ENCODE assay signal across 20 mouse cellular contexts in the genomic region with DNA sequence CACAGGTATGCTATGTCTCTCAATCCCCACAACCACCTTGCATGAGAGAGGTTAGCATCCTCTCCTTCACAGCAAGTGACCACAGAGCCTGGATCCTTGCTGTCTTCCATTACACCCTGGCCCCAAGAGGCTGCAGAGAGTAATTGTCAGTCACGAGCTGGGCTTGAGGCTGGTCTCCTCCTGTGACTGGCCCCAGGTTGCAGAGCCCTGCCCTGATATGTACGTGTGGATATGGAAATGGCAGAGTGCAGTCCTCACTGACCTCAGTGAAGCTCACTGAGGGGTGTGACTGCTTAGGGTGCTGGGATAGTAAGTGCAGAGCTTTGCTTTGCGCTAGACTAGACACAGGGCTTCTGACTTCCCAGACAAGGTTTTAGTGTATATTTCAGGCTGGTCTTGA. TPM values are rescaled to one million over a fixed set of nuclear protein-coding genes. Genes with fewer than 3 reads are reported as not detected.
DNase-seq lines count a peak whose midpoint lies in the region; ATAC-seq and TF ChIP-seq lines count a peak whose summit lies in the region.
"Had no signal": no experiment of that assay in that cellular context is flagged by ENCODE, and none has a peak within 500 bp of the region (broad histone marks: within the 10 kb centered on the region; RNA-seq: fewer than 3 reads in every experiment).

No protein-coding gene starts in this region.

- H3K4me3 ChIP-seq in forebrain, embryonic 10.5 days: no peak overlapping the region
- no peak overlapping the region for H3K4me3 ChIP-seq in forebrain, embryonic 13.5 days
- no peak overlapping the region for H3K4me3 ChIP-seq in midbrain, embryonic 10.5 days
- no peak overlapping the region for H3K4me3 ChIP-seq in midbrain, postnatal 0 days (ENCODE audit: low read depth, low read length)
- peak overlapping the region; percentile 41; the same call in 1 of the 2 replicates for H3K4me3 ChIP-seq in E14TG2a.4 (replicated peaks; ENCODE audit: low read length)
- H3K4me3 ChIP-seq in liver, embryonic 12.5 days: no peak overlapping the region
- H3K4me3 ChIP-seq: embryonic facial prominence, embryonic 10.5 days; forebrain, embryonic 15.5 days; heart, embryonic 15.5 days had no signal

- no peak for DNase-seq in forebrain, embryonic 10.5 days (ENCODE audit: extremely low spot score, low spot score)
- no peak for DNase-seq in midbrain, embryonic 10.5 days (ENCODE audit: low spot score)
- DNase-seq in midbrain, postnatal 0 days (ENCODE audit: low spot score): no peak
- DNase-seq in ZHBTc4 (ENCODE audit: low read depth, low spot score): peak; percentile 52
- no peak for DNase-seq in kidney, postnatal 4 days
- DNase-seq: adrenal gland, postnatal 14 days; B cell, adult 2 months; cerebellum, adult 2 months; cerebellum, postnatal 10 days; gastrocnemius, postnatal 36 days; heart, adult 11 months; heart, postnatal 14 days had no signal

- peaks cover 3% of the 10 kb centered on the region; the same call in 1 of the 2 replicates for H3K27me3 ChIP-seq in forebrain, embryonic 10.5 days (ENCODE audit: poor library complexity, severe bottlenecking)
- no peaks in the 10 kb centered on the region for H3K27me3 ChIP-seq in forebrain, embryonic 13.5 days
- peaks cover 30% of the 10 kb centered on the region for H3K27me3 ChIP-seq in midbrain, embryonic 10.5 days (ENCODE audit: low read depth, poor library complexity, severe bottlenecking)
- H3K27me3 ChIP-seq in midbrain, postnatal 0 days (ENCODE audit: insufficient read depth, low read length): no peaks in the 10 kb centered on the region
- no peaks in the 10 kb centered on the region for H3K27me3 ChIP-seq in E14TG2a.4 (ENCODE audit: insufficient read depth, low read length)
- H3K27me3 ChIP-seq in liver, embryonic 12.5 days (replicated peaks): no peaks in the 10 kb centered on the region
- H3K27me3 ChIP-seq: forebrain, embryonic 15.5 days; heart, embryonic 15.5 days had no signal

- no peaks in the 10 kb centered on the region for H3K9me3 ChIP-seq in forebrain, embryonic 10.5 days
- H3K9me3 ChIP-seq in forebrain, embryonic 13.5 days (replicated peaks): no peaks in the 10 kb centered on the region
- no peaks in the 10 kb centered on the region for H3K9me3 ChIP-seq in midbrain, embryonic 10.5 days (replicated peaks)
- no peaks in the 10 kb centered on the region for H3K9me3 ChIP-seq in midbrain, postnatal 0 days (ENCODE audit: low read length)
- no peaks in the 10 kb centered on the region for H3K9me3 ChIP-seq in E14TG2a.4 (ENCODE audit: low read length)
- no peaks in the 10 kb centered on the region for H3K9me3 ChIP-seq in liver, embryonic 12.5 days (replicated peaks)
- H3K9me3 ChIP-seq: embryonic facial prominence, embryonic 10.5 days; forebrain, embryonic 15.5 days; heart, embryonic 15.5 days had no signal

- WGBS in forebrain, embryonic 10.5 days: 38% methylated on average over 3 of the region's 3 CpGs
- 38% methylated on average over 3 of the region's 3 CpGs for WGBS in forebrain, embryonic 13.5 days
- 31% methylated on average over 3 of the region's 3 CpGs for WGBS in midbrain, embryonic 10.5 days
- WGBS in midbrain, postnatal 0 days: 41% methylated on average over 3 of the region's 3 CpGs
- 57% methylated on average over 3 of the region's 3 CpGs for WGBS in liver, embryonic 12.5 days (ENCODE audit: insufficient replicate concordance)

- H3K4me2 ChIP-seq in forebrain, embryonic 13.5 days: no peak overlapping the region
- no peak overlapping the region for H3K4me2 ChIP-seq in midbrain, postnatal 0 days (ENCODE audit: low read depth, low read length, poor library complexity, severe bottlenecking)
- H3K4me2 ChIP-seq in liver, embryonic 12.5 days: no peak overlapping the region
- H3K4me2 ChIP-seq: forebrain, embryonic 15.5 days; heart, embryonic 15.5 days; hindbrain, embryonic 14.5 days had no signal

- H3K27ac ChIP-seq in forebrain, embryonic 10.5 days: peak overlapping the region; percentile 48; the same call in 1 of the 2 replicates
- H3K27ac ChIP-seq in forebrain, embryonic 13.5 days: no peak overlapping the region
- H3K27ac ChIP-seq in midbrain, embryonic 10.5 days (replicated peaks): peak overlapping the region; percentile 61
- H3K27ac ChIP-seq in midbrain, postnatal 0 days (ENCODE audit: low read depth, low read length): no peak overlapping the region
- H3K27ac ChIP-seq in liver, embryonic 12.5 days: no peak overlapping the region
- H3K27ac ChIP-seq: embryonic facial prominence, embryonic 10.5 days; forebrain, embryonic 15.5 days; heart, embryonic 15.5 days; hindbrain, embryonic 14.5 days had no signal

- peaks cover 42% of the 10 kb centered on the region for H3K4me1 ChIP-seq in forebrain, embryonic 10.5 days
- H3K4me1 ChIP-seq in forebrain, embryonic 13.5 days: peaks cover 14% of the 10 kb centered on the region
- H3K4me1 ChIP-seq in midbrain, embryonic 10.5 days: peaks cover 45% of the 10 kb centered on the region
- peaks cover 3% of the 10 kb centered on the region; the same call in 1 of the 2 replicates for H3K4me1 ChIP-seq in midbrain, postnatal 0 days (ENCODE audit: insufficient read depth, low read length)
- peaks cover 57% of the 10 kb centered on the region for H3K4me1 ChIP-seq in E14TG2a.4 (replicated peaks; ENCODE audit: low read depth, low read length)
- H3K4me1 ChIP-seq in liver, embryonic 12.5 days: peaks cover 27% of the 10 kb centered on the region

- ATAC-seq in forebrain, embryonic 13.5 days: no peak
- ATAC-seq in midbrain, postnatal 0 days (ENCODE audit: low FRiP score): no peak
- no peak for ATAC-seq in liver, embryonic 12.5 days
- ATAC-seq: CD4-positive, CD25-positive, alpha-beta regulatory T cell, adult 4 months; forebrain, embryonic 15.5 days had no signal

- H3K9ac ChIP-seq in forebrain, embryonic 13.5 days: no peak overlapping the region
- H3K9ac ChIP-seq in midbrain, postnatal 0 days (replicated peaks; ENCODE audit: low read length, poor library complexity, severe bottlenecking): no peak overlapping the region
- no peak overlapping the region for H3K9ac ChIP-seq in liver, embryonic 12.5 days
- H3K9ac ChIP-seq: forebrain, embryonic 15.5 days; heart, embryonic 15.5 days; hindbrain, embryonic 14.5 days had no signal

- H3K36me3 ChIP-seq in forebrain, embryonic 10.5 days (replicated peaks): peaks cover 22% of the 10 kb centered on the region
- H3K36me3 ChIP-seq in forebrain, embryonic 13.5 days (ENCODE audit: poor library complexity, severe bottlenecking): peaks cover 11% of the 10 kb centered on the region
- H3K36me3 ChIP-seq in midbrain, embryonic 10.5 days: peaks cover 19% of the 10 kb centered on the region
- H3K36me3 ChIP-seq in midbrain, postnatal 0 days (ENCODE audit: insufficient read depth, low read length): 0 out of 2 replicates have a peak, but pooled peaks cover 8% of the 10 kb centered on the region
- H3K36me3 ChIP-seq in E14TG2a.4 (ENCODE audit: insufficient read depth, low read length): peaks cover 33% of the 10 kb centered on the region
- H3K36me3 ChIP-seq in liver, embryonic 12.5 days: peaks cover 16% of the 10 kb centered on the region; the same call in 1 of the 2 replicates
- H3K36me3 ChIP-seq: heart, embryonic 15.5 days had no signal

- no peak for TF ChIP-seq CTCF in midbrain, postnatal 0 days (IDR thresholded peaks at IDR 0.05)
- no peak for TF ChIP-seq CTCF in E14TG2a.4 (conservative IDR thresholded peaks at IDR 0.05; ENCODE audit: low read length)

RNA-seq across cellular contexts. Expression of a gene that starts 21.2 kb away (rescaled TPM):
- polyA plus RNA-seq in forebrain, embryonic 10.5 days (2016; fragmentation: Nextera tagmentation; extraction: Ambion mirVana): 52.3 and 59.9 TPM in 2 replicates
- 35.4 and 40.8 TPM in 2 replicates for polyA plus RNA-seq in forebrain, embryonic 13.5 days (2015; fragmentation: Nextera tagmentation; extraction: Ambion mirVana)
- 54.7 and 56.3 TPM in 2 replicates for polyA plus RNA-seq in midbrain, embryonic 10.5 days (2016; fragmentation: Nextera tagmentation; extraction: Ambion mirVana)
- total RNA-seq in midbrain, postnatal 0 days (2014; rRNA removed): 39.7 and 53.1 TPM in 2 replicates
- polyA plus RNA-seq in midbrain, postnatal 0 days (2015; fragmentation: Nextera tagmentation; extraction: Ambion mirVana): 33.4 and 43.3 TPM in 2 replicates
- polyA plus RNA-seq in liver, embryonic 12.5 days (2016; fragmentation: Nextera tagmentation; extraction: Ambion mirVana): 31.9 and 34.6 TPM in 2 replicates

Comparison
In these comparisons a context has a peak if more than half of its experiments do, and no peak if none do; other contexts are left out.
1. H3K27ac ChIP-seq: peak in forebrain, embryonic 10.5 days (single experiment) and midbrain, embryonic 10.5 days (single experiment); none in forebrain, embryonic 13.5 days (single experiment), midbrain, postnatal 0 days (single experiment) and liver, embryonic 12.5 days (single experiment).